Mouse (Mus musculus) cerebellum, adult (tissue): Measurements from ENCODE around the gene Nr4a2.

Experiments used
- ATAC-seq: cut with Nextera tagmentation; 2 replicates; pipeline ENCODE4 v1.9.2; 2017; ENCODE audit warnings: mild to moderate bottlenecking, moderate library complexity, mixed read lengths; ENCODE audit not compliant: insufficient number of reproducible peaks, low FRiP score, low TSS enrichment

The Nr4a2 gene

DNA sequence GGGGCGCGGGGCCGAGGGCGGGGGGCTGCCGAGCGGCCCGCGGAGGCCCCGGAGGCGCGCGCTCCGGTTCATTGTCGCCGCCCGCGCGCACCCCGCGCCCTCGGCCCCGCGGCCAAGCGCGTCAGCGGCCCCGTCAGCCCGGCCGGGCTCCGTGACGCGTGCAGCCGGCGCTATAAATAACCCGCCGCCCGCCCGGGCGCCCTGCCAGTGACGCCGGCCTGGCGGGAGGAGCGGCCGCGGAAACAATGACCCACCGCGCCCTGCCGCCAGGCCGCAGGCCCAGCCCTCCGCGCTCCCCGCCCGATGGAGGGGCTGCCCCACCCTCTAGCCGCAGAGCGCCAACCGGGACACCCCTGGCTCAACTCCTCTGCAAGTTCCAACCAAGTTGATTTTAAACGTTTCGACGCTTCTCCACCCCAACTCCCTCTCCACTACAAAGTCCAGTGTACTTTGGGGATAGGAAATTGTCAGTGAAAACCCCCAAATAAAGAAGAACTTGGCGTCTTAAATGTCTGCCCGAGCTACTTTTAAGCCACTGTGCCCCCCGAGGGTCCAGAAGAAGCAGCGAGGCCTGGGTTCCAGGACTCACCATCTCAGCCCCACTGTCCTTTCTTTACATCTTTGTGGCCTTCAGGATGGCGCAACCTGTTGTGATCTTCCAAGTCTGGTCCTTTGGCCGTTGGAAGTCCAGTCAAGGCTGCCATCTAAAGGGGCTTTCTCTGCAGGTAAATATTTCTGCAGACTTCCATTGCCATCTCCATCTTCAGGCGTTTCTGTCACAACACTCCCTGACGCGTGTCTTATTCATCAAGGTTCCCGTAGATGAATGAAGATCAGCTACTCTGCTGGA is at the start of gene Nr4a2:
Nr4a2 (minus strand) TSS at position 13 of the 850 bp plus-strand sequence.
- ATAC-seq, result peak; percentile 95

DNA sequence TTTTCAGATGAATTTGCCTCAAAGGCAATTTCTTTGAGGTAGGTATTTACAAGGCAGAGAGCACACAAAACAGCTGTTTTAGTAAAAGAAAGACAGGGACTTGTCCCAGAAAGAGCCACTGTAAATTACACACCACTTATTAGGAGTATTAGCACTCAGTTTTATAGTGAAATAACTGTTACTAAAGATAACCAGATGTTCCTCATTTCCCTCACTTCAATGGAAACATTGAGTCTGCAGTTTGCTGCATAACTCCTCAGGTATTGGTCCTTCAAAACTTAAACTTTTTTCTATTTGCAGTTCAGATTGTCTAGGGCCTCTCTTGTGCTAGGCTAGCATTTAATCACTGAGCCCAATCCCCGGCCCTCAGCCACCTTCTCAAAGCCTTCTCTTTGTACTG is 41.6 kb upstream of the Nr4a2 start:
- ATAC-seq, result no peak

DNA sequence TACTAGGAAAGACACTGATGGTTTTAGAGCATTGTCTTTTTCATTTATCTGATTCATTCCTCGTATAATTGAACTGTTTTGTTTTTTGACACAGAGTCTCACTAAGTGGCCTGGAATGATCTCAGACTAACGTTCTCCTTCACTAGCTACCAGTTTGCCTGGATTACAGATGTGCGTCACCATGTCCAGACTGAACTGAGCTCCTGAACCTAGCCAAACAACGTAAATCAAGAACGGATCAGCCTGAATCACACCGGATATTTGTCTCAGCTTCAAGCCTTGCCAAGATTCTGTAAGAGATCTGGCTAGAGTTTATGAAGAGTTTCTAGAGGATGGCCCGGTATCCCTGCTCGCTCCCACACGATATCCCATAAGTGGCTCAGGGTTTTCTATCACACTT is 33.0 kb upstream of the Nr4a2 start:
- no peak for ATAC-seq

DNA sequence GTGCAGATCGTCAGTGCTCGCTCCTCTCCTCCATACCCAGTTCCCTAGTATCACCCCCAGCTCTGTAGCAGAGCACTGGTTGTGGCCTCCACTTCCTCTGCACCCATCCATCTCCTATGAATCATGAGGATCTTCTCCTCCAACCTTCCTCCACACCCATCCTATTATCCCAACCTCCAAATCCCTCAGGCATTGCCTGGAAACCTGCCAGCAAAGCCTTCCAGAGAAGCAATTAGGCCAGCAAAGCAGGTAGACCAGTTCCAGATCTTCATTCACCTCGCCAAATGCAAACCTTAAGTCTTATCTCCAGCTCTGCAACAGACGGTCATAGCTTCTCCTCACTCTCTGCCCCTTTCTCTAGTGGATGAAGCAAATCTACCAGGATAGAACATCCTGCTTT is 26.0 kb upstream of the Nr4a2 start:
- peak; percentile 20; the same call in 1 of the 2 replicates for ATAC-seq

DNA sequence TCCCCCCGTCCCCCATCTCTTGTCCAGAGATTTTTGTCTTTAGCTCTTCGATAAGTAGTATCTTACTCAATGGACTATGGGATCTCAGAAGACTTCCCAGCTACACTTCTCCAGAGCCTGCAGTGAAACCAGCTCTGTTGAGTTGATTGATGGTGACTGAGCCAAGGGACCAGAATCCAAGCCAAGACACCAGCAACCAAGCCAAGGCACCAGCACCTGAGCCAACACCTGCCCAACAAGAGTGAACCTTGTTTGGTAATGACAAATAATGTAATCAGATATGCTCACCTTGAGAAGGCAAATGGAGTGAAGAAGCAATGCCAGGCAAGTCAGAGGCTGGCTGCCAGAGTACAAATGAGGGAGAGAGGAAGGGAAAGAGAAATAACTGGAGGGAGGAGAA is 24.4 kb upstream of the Nr4a2 start:
- no peak for ATAC-seq

DNA sequence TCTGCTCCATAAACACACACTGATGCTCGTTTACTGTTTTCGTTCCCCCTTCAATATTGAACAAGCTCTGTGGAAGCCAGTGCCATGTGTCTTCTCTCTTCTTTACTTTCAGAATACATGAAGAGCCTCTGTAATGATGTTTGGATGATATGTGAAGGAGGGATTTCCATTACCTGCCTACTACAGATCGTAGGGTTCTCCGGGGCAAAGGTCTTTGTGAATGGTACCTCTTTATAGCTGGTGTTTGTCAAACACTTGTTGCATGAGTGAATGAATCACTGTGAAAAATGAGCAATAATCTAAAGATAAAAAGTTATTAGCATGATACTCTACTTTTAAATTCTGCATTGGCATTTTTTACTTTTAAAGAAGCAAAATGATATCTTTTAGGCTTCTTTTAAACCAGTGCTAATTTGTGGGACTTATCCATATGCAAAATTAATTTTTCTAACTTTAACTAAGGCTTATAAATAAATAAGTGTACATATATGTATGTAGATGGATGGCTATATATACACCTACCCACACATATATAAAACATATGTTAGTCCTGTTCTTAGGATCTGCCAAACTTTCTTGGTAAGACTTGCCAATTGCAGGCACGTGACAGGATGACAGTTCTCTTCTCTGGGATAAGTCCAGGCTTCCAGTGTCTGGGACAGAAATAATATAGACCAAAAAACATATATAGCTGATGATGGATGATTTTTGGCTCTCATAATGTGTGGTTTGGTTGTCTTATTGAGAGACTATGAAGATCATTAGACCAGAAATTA is 22.0 kb upstream of the Nr4a2 start:
- no peak for ATAC-seq

DNA sequence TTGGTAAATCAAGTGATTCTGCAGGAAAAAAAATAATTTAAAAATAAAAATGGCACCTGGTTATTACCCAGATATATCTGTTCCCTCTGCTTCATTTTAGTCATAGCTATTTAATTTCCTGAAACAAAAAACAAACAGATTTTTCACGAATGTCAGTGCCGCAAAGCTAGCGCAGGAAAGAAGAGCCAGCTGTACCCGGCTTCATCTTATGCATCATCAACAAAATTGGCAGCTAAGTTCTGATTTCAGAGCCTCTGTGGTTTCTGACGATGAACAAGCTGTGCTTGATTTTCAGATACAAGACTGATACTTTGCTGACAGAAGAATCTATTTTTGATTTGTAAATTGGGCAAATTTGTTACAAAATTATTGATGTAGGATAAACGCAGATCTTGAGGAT is 14.8 kb upstream of the Nr4a2 start:
- no peak for ATAC-seq

DNA sequence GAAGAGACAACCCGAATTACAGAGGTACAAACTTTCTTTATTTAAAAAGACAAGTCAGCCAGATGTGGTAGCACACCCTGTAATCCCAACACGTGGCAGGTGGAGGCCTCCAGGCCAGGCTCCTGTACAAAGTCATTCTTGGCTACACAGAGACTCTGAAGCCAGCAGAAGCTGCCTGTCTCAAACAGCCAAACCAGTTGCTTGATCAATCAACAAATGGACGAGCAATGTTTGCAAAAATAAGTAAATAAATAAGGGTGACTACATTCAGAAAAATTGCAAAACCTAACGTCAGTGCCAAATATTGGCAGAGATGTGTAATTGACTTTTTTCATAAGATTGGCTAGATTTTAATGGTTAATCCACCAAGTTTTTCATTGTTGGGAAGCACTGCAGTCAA is 3.7 kb upstream of the Nr4a2 start:
- ATAC-seq, result no peak

DNA sequence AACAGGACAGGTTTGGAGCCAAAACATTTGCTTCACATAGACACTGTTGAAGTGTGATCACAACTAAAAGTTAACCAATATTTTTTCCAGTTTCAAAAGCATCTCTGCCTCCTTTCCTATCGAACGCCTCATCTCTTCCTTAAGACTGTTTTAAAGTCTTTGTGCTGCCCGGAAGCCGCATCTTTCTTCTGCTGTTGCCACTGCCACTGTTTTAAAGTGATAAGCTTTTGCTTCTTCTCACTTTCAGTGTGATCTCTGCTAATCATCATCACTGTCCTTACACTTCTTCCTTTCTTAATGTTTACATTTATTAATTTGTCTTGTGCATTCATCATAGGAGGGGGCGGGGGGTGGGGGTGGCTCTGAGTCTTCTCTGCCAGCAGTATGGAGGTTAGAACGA is 2.1 kb upstream of the Nr4a2 start:
- ATAC-seq, result no peak

DNA sequence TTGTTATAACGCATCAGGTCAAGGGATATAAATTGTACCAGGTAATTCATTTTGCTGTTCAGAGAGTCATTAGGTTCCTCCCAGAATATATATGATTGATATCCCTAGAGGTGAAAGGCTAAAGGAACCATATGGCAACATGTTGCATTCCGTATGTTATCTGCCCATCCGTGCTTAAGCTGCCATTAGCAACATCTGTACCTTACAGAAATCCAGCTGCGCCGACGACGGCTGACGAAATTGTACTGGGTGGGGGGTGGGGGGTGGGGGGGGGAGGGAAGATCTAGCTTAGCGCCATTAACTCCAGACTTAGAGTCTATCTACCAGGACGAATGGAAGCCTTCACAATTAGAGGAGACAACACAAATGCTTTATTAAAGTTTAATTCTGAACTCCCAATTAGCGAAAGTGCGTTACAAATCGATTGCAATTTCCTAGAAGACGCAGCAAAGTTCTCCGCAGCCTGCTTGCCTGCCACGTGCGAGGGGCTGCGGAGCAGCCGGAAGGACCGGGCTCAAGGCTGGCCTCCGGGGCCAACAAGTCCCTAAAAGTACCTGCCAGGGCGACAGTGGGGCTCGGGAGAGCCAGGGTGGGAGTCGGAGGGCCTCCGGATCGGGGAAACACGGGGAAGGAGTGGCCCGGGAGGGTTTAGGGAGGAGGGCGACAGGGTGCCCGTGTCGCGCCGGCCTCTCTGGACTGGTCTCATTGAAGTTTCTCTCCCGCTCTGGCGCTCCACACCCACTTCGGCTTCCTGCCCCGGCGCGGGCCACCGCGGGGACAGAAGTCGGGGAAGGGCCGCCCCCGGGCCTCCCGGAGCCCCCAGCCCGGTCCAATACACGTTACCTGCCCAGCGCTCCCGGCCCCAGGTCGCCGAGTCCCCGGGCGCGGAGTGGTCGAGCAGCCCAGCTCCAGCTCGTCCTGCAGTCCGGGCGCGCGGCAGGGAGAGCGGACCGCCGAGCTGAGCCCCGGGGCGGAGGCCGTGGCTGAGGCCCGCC is 520 bp downstream of the Nr4a2 start:
- ATAC-seq, result peak; percentile 57

DNA sequence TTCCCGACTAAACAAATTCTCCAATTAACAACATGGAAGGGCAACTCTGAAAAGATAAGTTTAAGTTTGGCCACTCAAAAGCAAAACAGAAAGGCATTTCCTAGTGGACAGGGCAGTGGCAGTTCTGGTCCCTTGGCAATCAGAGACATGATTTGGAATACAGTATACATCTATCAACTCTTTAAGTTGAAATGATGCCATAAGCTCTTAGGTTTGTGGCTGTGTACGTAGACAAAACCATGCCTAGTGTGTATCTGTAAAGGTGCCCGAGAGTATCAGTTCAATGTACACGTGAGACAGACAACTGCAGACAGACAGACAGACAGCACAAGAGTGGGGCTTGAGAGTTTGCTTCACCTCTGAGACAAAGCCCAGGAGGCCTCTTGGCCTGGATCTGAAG is 2.7 kb downstream of the Nr4a2 start:
- no peak for ATAC-seq

DNA sequence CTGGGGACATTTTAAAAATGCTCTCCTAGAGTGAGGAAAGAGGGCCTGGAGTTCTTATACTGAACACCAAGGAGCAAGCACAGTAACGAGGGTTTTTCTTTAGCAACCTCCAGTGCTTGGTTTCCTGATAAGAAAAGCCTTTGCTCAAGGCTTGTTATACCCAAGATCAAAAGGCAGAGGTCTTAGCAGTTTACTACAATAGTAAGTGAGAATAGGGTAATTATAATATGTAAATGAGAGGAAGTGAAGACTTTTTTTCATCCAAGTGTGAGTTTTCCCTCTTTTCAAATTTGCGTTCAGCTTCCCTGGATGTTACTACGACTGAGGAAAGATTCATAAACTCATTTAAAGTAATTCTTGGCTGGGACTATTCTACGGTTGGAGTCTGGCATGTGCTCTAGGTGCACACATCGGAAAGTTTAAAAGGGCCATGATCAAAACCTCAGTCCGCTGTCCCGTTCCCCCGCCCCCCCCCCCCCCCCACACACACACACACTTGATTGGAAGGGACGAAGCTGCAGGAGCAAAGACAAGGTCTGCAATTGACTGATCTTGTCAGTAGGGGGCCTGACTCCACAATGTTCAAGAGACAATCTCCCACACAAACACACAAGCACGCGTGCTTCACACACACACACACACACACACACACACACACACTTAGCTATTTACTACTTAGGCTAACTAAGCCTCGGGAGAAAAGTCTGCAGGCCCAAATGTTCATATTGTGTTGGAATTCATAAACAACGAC is 6.4 kb downstream of the Nr4a2 start:
- peak; percentile 26; the same call in 1 of the 2 replicates for ATAC-seq

DNA sequence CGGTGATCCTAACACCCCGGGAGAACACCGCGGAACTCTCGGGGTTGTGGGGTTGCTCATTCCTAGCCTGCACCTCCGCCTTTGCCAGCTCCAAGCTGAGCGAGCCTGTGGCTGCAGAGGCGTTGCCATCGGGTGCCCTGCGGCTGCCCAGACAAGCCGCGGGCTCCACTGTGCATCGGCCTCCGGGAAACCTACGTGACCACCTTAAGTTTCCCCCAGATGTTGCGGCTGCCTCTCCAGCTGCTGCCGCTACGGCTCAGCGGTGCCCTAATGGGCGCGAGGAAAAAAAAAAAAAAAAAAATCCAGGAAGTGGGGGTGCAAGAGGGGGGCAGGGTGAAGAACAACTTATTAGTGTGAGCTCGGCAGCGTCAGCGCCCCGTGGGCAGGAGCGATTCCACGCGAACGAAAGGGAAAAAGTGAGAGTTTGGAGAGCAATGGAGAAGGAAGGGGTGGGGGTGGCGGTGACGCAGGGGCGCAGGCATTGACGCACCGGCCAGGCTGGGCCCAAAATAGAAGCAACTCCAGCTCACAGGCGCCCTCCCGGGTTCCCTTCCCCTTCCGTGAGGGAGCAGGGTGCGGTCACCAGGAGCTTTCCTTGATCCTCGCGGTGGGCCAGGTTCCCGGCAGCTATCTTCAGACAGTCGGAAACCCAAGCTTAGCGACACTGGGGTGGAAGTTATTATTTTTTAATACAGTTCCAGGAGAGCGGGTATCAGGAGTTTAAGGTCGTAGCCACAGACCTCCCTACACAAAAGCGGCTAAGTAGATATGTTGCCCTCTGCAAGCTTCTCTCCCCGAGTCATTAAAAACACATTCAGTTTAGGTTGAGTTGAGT is 7.2 kb downstream of the Nr4a2 start:
- ATAC-seq, result peak; percentile 59

DNA sequence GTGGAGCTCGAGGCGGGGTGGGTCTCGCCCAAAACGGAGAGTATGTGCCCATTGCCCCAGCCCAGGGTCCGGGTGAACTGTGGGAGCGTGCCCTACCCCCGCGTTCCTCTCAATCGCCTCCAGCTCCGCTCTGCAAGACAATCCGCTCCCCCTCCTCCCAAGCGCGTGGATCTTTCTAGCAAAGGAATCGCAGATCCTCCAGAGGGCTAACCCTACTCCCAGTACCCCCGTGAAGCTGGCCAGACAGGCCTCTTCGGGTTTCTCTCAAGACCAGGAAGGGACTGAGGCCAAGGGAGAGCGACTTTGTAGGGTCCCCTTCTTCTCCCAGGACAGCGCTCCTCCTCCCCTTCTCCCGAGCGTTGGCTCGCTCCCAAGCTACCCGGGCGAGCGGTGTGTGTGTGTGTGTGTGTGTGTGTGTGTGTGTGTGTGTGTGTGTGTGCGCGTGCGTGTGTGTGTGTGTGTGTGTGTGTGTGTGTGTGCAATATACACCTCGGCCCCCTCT is 7.9 kb downstream of the Nr4a2 start:
- ATAC-seq, result peak; percentile 26; the same call in 1 of the 2 replicates

DNA sequence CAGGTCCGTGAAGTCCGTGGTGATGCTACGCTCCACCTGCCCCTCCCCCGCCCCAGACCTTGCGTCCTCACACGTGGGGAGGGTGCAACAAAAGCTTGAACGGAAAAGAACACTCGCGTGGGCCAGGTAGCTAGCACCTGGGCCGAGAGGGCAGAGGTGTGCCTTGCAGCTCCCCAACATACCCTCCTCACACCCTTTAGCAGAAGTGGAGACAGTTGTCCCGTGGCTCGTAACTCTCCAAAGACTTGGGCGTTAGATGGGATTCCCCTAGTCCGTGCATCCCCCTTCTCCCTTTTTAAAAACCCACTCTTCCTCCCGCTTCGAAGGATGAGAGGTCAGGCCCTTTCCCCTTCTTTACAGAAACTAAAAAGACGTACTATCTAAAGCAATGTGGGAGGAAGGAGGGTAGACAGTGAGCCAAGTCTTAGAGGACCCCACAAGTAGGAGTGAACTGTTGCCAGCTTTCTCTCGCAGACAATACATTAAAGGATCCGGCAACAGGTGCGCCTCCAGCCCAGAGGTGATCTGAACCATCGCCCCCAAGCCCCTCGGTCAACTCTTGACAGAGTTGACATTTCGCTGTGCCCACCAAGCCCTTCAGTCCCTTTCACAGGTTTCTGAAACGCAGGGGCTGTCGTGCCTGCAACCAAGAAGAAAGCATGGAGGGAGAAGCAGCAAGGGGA is 8.5 kb downstream of the Nr4a2 start:
- ATAC-seq, result peak; percentile 27; the same call in 1 of the 2 replicates

DNA sequence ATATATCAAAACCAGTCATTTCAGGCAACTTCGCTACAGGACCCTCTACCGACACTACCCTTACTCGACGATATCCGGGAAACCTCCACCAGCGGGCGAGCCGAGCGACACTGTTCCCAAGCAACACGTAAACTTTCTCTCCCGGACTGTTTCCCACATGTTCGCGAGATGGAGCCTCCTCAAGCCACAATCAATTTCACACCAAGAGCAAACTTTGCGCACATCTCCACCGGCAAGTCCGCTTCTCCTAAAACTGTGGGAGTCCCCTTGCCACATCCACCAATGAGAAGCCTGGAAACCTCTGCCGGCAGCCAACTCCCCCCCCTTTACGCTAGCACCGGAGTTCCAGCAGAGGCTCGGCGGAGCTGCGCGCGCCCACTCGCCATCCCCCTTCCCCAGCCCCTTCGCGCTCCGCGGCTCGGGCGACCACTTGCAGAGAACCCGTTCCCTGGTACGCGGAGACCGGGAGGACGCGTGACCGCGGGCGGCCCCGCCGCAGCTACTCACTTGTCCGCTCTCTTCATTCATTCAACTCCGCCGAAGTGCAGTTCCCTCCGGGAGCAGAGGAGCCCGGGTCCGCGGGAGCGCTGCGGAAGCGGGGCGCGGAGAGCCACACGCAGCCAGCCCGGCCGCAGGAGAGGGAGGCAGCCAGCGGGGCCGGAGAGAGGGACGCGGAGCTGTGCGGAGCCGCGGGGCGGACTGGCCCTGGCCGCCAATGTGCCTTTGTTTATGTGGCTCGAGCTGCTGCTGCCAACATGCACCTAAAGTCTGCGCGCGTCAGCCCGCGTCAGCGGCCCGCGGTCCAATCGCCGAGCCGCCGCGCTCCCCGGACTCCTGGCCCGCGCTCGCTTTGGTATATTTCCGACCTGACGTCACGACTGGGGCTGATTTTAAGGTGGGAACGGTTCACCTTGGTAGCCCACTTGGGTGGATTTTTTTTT is 9.3 kb downstream of the Nr4a2 start:
- ATAC-seq, result peak; percentile 76

DNA sequence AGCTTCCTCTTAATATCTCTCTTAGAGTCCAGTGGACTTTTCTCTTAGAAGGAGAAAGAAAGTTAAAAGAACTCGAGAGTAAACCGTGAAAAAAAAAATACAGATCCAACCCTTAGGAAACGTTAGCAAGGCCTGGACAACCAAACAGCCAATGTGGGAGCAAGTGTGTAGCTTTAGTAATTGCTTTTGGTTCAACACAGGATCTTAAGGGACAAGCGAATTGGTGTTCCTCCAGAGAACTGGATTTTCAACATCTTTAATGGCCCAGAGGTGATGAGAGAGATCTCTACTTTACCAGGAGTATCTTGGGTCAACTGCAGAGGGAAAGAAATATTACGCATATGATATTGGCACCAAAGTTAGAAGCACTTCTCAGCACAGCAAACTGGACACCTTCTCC is 10.4 kb downstream of the Nr4a2 start:
- ATAC-seq, result no peak
